Mouse (Mus musculus): Measurements from ENCODE around the gene Calhm6. TPM values are rescaled to one million over a fixed set of nuclear protein-coding genes. Genes with fewer than 3 reads are reported as not detected.

The Calhm6 gene
- total RNA-seq, 2 experiments from 2014 or later: 0.60 TPM

GRCm38 (mm10) chr10:34110863-34111465 lies 16.8 kb downstream of the Calhm6 start:
- no peak for DNase-seq (ENCODE audit: low spot score in 2 of 2)

DNA sequence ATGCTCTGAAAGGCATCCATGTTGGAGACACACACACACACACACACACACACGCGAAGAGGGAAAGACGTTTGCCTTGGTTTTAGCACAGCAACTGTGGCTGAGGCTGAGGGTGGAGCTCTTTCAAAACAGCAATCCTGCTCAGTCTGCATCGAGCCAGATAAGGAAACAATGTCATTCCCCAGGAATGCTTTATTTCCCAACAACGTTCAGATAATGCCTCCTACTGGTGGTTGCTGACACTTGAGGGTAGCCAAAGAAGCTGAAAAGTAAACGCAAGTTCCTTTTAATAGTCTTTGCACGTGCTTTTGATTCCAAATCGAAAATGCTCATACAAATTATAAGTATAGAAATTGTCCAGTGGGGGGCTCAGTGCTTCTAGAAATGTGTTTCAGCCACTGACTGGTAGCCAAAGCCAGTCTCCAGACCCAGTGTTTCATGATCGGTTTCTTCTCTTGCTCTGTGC lies 31.3 kb downstream of the Calhm6 start, which contains the start of gene Calhm5:
Calhm5 (minus strand) TSS at position 102 of the 466 bp plus-strand sequence.
- DNase-seq (ENCODE audit: low spot score in 2 of 2): peak; percentile 32 to 58

DNA sequence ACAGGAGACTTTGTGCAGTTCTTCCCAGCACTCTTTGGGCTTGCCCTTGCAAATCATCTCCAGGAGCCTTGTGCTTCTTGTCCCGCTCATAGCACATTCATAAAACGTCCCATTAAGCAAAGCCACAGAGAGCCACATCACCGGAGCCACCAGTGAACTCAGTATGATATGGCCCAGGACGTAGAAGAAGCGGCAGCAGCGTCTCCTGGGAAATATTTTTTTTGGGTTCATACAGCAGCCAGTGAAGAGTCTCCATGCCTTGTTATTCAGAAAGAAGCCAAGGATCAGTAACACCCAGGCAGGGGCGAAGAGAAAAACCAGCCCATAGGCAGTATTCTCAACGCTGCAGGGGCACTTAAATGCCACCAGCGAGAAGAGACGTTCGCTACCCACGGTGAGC lies 31.8 kb downstream of the Calhm6 start:
- DNase-seq (ENCODE audit: low spot score in 2 of 2): peak in 1 of 2 experiments; percentile 4

- no peak for DNase-seq (ENCODE audit: low spot score in 2 of 2)
Measured at GRCm38 (mm10) chr10:34095147-34095546, 32.6 kb downstream of the Calhm6 start.

GRCm38 (mm10) chr10:34091888-34092287 lies 35.9 kb downstream of the Calhm6 start:
- DNase-seq (ENCODE audit: low spot score in 2 of 2): peak in 1 of 2 experiments; percentile 26

GRCm38 (mm10) chr10:34090481-34090880 lies 37.3 kb downstream of the Calhm6 start:
- no peak for DNase-seq (ENCODE audit: low spot score in 2 of 2)

DNA sequence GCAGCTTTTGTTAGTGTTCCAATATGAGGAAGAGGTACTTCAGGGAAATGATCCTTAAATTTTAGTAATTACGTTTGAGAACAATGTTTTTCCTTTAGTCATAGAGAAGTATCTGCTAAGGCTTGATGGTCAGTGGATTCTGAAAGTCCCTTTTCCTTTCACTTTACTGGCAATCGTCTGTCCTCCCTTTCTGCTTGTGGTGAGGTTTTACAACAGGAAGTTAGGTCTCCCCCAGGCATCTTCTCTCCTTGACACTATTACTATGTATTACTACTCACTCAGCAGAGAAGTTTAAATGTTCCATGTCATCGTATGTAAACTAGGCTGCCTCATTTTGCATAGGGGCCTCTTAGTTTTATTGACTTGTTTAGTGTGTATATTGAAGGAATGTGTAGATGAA lies 38.3 kb downstream of the Calhm6 start:
- no peak for DNase-seq (ENCODE audit: low spot score in 2 of 2)

GRCm38 (mm10) chr10:34088515-34088914 lies 39.3 kb downstream of the Calhm6 start:
- DNase-seq (ENCODE audit: low spot score in 2 of 2): no peak

- DNase-seq (ENCODE audit: low spot score in 2 of 2): no peak
Measured at GRCm38 (mm10) chr10:34086514-34086913, 41.3 kb downstream of the Calhm6 start.

Other genes starting within 250 kb of the Calhm6 start
- 1 to 10 TPM; 4.9 to 6.1 TPM for gene Rsph4a, start 222.9 kb downstream of the Calhm6 start, total RNA-seq (2021)
- gene Zup1, start 176.7 kb downstream of the Calhm6 start, total RNA-seq (2021): 10 to 100 TPM; 11.7 to 14.3 TPM
- 100 to 1,000 TPM in 1 of 2 experiments, 10 to 100 TPM in 1; 98.7 to 101 TPM for gene Rwdd1, start 108.4 kb downstream of the Calhm6 start, total RNA-seq (2021)
- under 1 TPM in 1 of 2 experiments, not detected in 1; 0.33 TPM for gene Trappc3l, start 90.4 kb downstream of the Calhm6 start, total RNA-seq (2021)
- not detected for gene Calhm4, start 83.7 kb downstream of the Calhm6 start, total RNA-seq (2021)
- gene Calhm5, start 31.5 kb downstream of the Calhm6 start, total RNA-seq (2021): 1 to 10 TPM; 3.4 to 3.9 TPM
- 1 to 10 TPM; 6.9 to 9.7 TPM for gene Dse, start 79.7 kb upstream of the Calhm6 start, total RNA-seq (2021)
- gene Tspyl1, start 154.2 kb upstream of the Calhm6 start, total RNA-seq (2021): 100 to 1,000 TPM; 115 to 116 TPM
- 100 to 1,000 TPM; 312 to 332 TPM for gene Tspyl4, start 169.5 kb upstream of the Calhm6 start, total RNA-seq (2021)

Data from layer of hippocampus, postnatal 14 days (tissue).